Mouse (Mus musculus) liver, embryonic 14.5 days (tissue): ENCODE results near the gene Kank3. TPM values are rescaled to one million over a fixed set of nuclear protein-coding genes. Genes with fewer than 3 reads are reported as not detected.
A peak's percentile ranks its signal among the peaks of the same experiment; 100 is the strongest.

ENCODE experiments used
- ATAC-seq: fragments of 200-750 bp; cut with Nextera tagmentation; 2 replicates; pipeline ENCODE4 v1.8.0; 2017; ENCODE audit warnings: moderate number of reproducible peaks, mild to moderate bottlenecking, moderate library complexity; ENCODE audit not compliant: insufficient read depth
- DNase-seq, 3 experiments: peaks; one replicate each; pipeline ENCODE4 v3.0.0-alpha.2; 2012 to 2013; ENCODE audit warnings: low read depth in 3 of 3, low spot score in 3 of 3
- H3K27ac ChIP-seq: fragments of 300-500 bp; sonication (generic); 2 replicates; pipeline ENCODE4 v1.5.1; 2014; ENCODE audit warnings: moderate library complexity, mild to moderate bottlenecking, control low read depth, inconsistent platforms
- H3K27me3 ChIP-seq: fragments of 300-500 bp; sonication (generic); 2 replicates; pipeline ENCODE4 v1.6.1; 2014; ENCODE audit warnings: mild to moderate bottlenecking, low read length, moderate library complexity; ENCODE audit not compliant: control insufficient read depth, insufficient read depth
- H3K36me3 ChIP-seq: fragments of 300-500 bp; sonication (generic); replicated peaks from 2 replicates; pipeline ENCODE4 v1.6.1; 2014; ENCODE audit warnings: low read depth; ENCODE audit not compliant: control insufficient read depth, insufficient read depth
- H3K4me1 ChIP-seq, 2 experiments: fragments of 200-500 bp in 1 of 2; fragments of 300-500 bp in 1 of 2; sonication (generic) in 1 of 2; replicated peaks; 2 replicates each; pipeline ENCODE4 v1.6.1; 2012 to 2014; ENCODE audit warnings: antibody characterized with exemption in 1 of 2, inconsistent platforms in 1 of 2, low read length in 1 of 2; ENCODE audit not compliant: control insufficient read depth in 2 of 2, insufficient read depth in 2 of 2
- H3K4me2 ChIP-seq: fragments of 300-500 bp; sonication (generic); 2 replicates; pipeline ENCODE4 v1.6.1; 2014; ENCODE audit warnings: low read depth, mild to moderate bottlenecking, control low read depth, moderate library complexity
- H3K4me3 ChIP-seq, 2 experiments: fragments of 200-500 bp in 1 of 2; fragments of 300-500 bp in 1 of 2; sonication (generic) in 1 of 2; 2 replicates each; pipeline ENCODE4 v1.5.1; 2012 to 2014; ENCODE audit warnings: low read depth in 2 of 2, low read length in 2 of 2, mild to moderate bottlenecking in 2 of 2, control low read depth in 1 of 2, inconsistent platforms in 1 of 2, moderate library complexity in 1 of 2; ENCODE audit not compliant: insufficient read depth in 1 of 2
- H3K9ac ChIP-seq: fragments of 300-500 bp; sonication (generic); replicated peaks from 2 replicates; pipeline ENCODE4 v1.6.1; 2014; ENCODE audit warnings: mild to moderate bottlenecking, control low read depth, moderate library complexity
- H3K9me3 ChIP-seq: fragments of 300-500 bp; sonication (generic); 2 replicates; pipeline ENCODE4 v1.6.1; 2016; ENCODE audit warnings: low read length, mixed read lengths; ENCODE audit not compliant: control insufficient read depth
- CTCF ChIP-seq: IDR thresholded peaks from 2 replicates; pipeline ENCODE4 v1.5.1; 2016; ENCODE audit warnings: antibody characterized with exemption, low read depth, control low read depth
- EP300 ChIP-seq: IDR thresholded peaks from 2 replicates; pipeline ENCODE4 v1.6.1; 2016; ENCODE audit warnings: antibody characterized with exemption, low read depth
- WGBS: fragments of 180-500 bp; shearing (Covaris S2); extraction: QIAGEN DNeasy Blood & Tissue Kit; methylation state at CpG from one replicate; pipeline ENCODE4 v1.1.7; 2014; ENCODE audit not compliant: insufficient replicate concordance; 5-methylcytosine and 5-hydroxymethylcytosine counted together
- polyA plus RNA-seq, 2 experiments: library from polyadenylated mRNA; depleted of rRNA in 1 of 2; stranded (reverse) in 1 of 2; unstranded in 1 of 2; fragments of >200 nt; fragmentation: Nextera tagmentation in 1 of 2; extraction: Ambion mirVana in 1 of 2; gene quantifications; 2 replicates each; pipeline versions ENCODE4 v1.2.1 to v1.2.3; 2012 to 2014

The Kank3 gene
- polyA plus RNA-seq, 2 experiments, result 7.3 to 7.6 TPM

- DNase-seq (no peak), ATAC-seq (no peak)
- Histone ChIP-seq H3K4me3 (no peak overlapping the region), H3K4me2 (no peak overlapping the region), H3K9ac (no peak overlapping the region), H3K4me1 (peaks cover 0 to 7% of the 10 kb centered on the region in 2 experiments; a peak in 1 of 4 replicates), H3K36me3 (no peaks in the 10 kb centered on the region), H3K27me3 (no peaks in the 10 kb centered on the region), H3K27ac (no peak overlapping the region), H3K9me3 (no peaks in the 10 kb centered on the region)
- TF ChIP-seq EP300 (no peak), CTCF (no peak)
- 57% methylated on average over 8 of the region's 8 CpGs for WGBS
These were observed 37.8 kb downstream of the Kank3 start for GRCm38 (mm10) chr17:33848139-33848538.

GRCm38 (mm10) chr17:33851331-33851730 is 41.0 kb downstream of the Kank3 start:
- Histone ChIP-seq H3K4me3 (no peak overlapping the region), H3K9ac (no peak overlapping the region), H3K27ac (no peak overlapping the region), H3K9me3 (no peaks in the 10 kb centered on the region), H3K4me2 (no peak overlapping the region), H3K4me1 (peaks cover 0 to 4% of the 10 kb centered on the region in 2 experiments; a peak in 1 of 4 replicates), H3K36me3 (no peaks in the 10 kb centered on the region), H3K27me3 (no peaks in the 10 kb centered on the region)
- TF ChIP-seq CTCF (no peak), EP300 (no peak)
- ATAC-seq, result peak; percentile 50; the same call in 1 of the 2 replicates
- 28% methylated on average over 1 of the region's 1 CpGs for WGBS
- DNase-seq, result no peak

GRCm38 (mm10) chr17:33857816-33858215 is 47.5 kb downstream of the Kank3 start:
- Histone ChIP-seq H3K9ac (no peak overlapping the region), H3K9me3 (no peaks in the 10 kb centered on the region), H3K4me1 (no peaks in the 10 kb centered on the region), H3K36me3 (no peaks in the 10 kb centered on the region), H3K4me3 (no peak overlapping the region), H3K4me2 (no peak overlapping the region), H3K27ac (no peak overlapping the region), H3K27me3 (no peaks in the 10 kb centered on the region)
- DNase-seq, result no peak
- WGBS, result 69% methylated on average over 4 of the region's 4 CpGs
- no peak for ATAC-seq
- TF ChIP-seq EP300 (no peak), CTCF (no peak)

GRCm38 (mm10) chr17:33865330-33866030 is 55.2 kb downstream of the Kank3 start:
- H3K4me2 ChIP-seq, result no peak overlapping the region; the same call in 1 of the 2 replicates
- ATAC-seq, result no peak

More at GRCm38 (mm10) chr17:33865330-33866030, 55.2 kb downstream of the Kank3 start:
- Histone ChIP-seq H3K4me3 (no peak overlapping the region; a peak in 1 of 4 replicates), H3K27ac (no peak overlapping the region), H3K27me3 (no peaks in the 10 kb centered on the region), H3K9me3 (no peaks in the 10 kb centered on the region), H3K4me1 (peaks cover 0 to 5% of the 10 kb centered on the region in 2 experiments; a peak in 1 of 4 replicates), H3K9ac (no peak overlapping the region), H3K36me3 (no peaks in the 10 kb centered on the region)
- WGBS, result 13% methylated on average over 9 of the region's 9 CpGs
- no peak for TF ChIP-seq EP300
- TF ChIP-seq CTCF, result peak; percentile 86
- DNase-seq, result peak; percentile 60 to 72 (median 61)

Other genes starting within 250 kb of the Kank3 start
- 22.7 and 28.9 TPM in 2 replicates for gene Zfp414, start 181.4 kb upstream of the Kank3 start, polyA plus RNA-seq (2012; rRNA removed)
- gene Zfp414, start 181.4 kb upstream of the Kank3 start, polyA plus RNA-seq (2014; fragmentation: Nextera tagmentation; extraction: Ambion mirVana), result 24.6 and 26.5 TPM in 2 replicates
- 1.1 and 1.6 TPM in 2 replicates for gene Pram1, start 172.5 kb upstream of the Kank3 start, polyA plus RNA-seq (2012; rRNA removed)
- gene Pram1, start 172.5 kb upstream of the Kank3 start, polyA plus RNA-seq (2014; fragmentation: Nextera tagmentation; extraction: Ambion mirVana), result 1.6 and 2.8 TPM in 2 replicates
- gene Hnrnpm, start 123.7 kb upstream of the Kank3 start, polyA plus RNA-seq (2012; rRNA removed), result 101 and 136 TPM in 2 replicates
- gene Hnrnpm, start 123.7 kb upstream of the Kank3 start, polyA plus RNA-seq (2014; fragmentation: Nextera tagmentation; extraction: Ambion mirVana), result 143 and 164 TPM in 2 replicates
- 162 and 167 TPM in 2 replicates for gene March2, start 91.8 kb upstream of the Kank3 start, polyA plus RNA-seq (2012; rRNA removed)
- gene March2, start 91.8 kb upstream of the Kank3 start, polyA plus RNA-seq (2014; fragmentation: Nextera tagmentation; extraction: Ambion mirVana), result 235 and 236 TPM in 2 replicates
- gene Rab11b, start 50.0 kb upstream of the Kank3 start, polyA plus RNA-seq (2012; rRNA removed), result 91.1 and 101 TPM in 2 replicates
- 62.6 and 74.3 TPM in 2 replicates for gene Rab11b, start 50.0 kb upstream of the Kank3 start, polyA plus RNA-seq (2014; fragmentation: Nextera tagmentation; extraction: Ambion mirVana)
- 6.1 and 6.3 TPM in 2 replicates for gene Angptl4, start 28.7 kb upstream of the Kank3 start, polyA plus RNA-seq (2012; rRNA removed)
- gene Angptl4, start 28.7 kb upstream of the Kank3 start, polyA plus RNA-seq (2014; fragmentation: Nextera tagmentation; extraction: Ambion mirVana), result 12.8 and 15.2 TPM in 2 replicates
- 593 and 901 TPM in 2 replicates for gene Rps28, start 14.0 kb downstream of the Kank3 start, polyA plus RNA-seq (2012; rRNA removed)
- gene Rps28, start 14.0 kb downstream of the Kank3 start, polyA plus RNA-seq (2014; fragmentation: Nextera tagmentation; extraction: Ambion mirVana), result 693 and 702 TPM in 2 replicates
- gene Ndufa7, start 14.1 kb downstream of the Kank3 start, polyA plus RNA-seq (2012; rRNA removed), result 146 and 149 TPM in 2 replicates
- 271 and 282 TPM in 2 replicates for gene Ndufa7, start 14.1 kb downstream of the Kank3 start, polyA plus RNA-seq (2014; fragmentation: Nextera tagmentation; extraction: Ambion mirVana)
- 5.2 and 6.7 TPM in 2 replicates for gene Cd320, start 32.6 kb downstream of the Kank3 start, polyA plus RNA-seq (2012; rRNA removed)
- gene Cd320, start 32.6 kb downstream of the Kank3 start, polyA plus RNA-seq (2014; fragmentation: Nextera tagmentation; extraction: Ambion mirVana), result 16.1 and 16.9 TPM in 2 replicates
- not detected in 2 replicates for gene Gm7029, start 63.3 kb downstream of the Kank3 start, polyA plus RNA-seq (2012; rRNA removed)
- not detected in 2 replicates for gene Gm7029, start 63.3 kb downstream of the Kank3 start, polyA plus RNA-seq (2014; fragmentation: Nextera tagmentation; extraction: Ambion mirVana)
- gene Kifc1, start 80.1 kb downstream of the Kank3 start, polyA plus RNA-seq (2012; rRNA removed), result 37.2 and 40.8 TPM in 2 replicates
- gene Kifc1, start 80.1 kb downstream of the Kank3 start, polyA plus RNA-seq (2014; fragmentation: Nextera tagmentation; extraction: Ambion mirVana), result 7.2 and 7.9 TPM in 2 replicates
- gene Platr17, start 94.6 kb downstream of the Kank3 start, polyA plus RNA-seq (2012; rRNA removed), result 0.36 and 0.44 TPM in 2 replicates
- 0.20 and 0.29 TPM in 2 replicates for gene Platr17, start 94.6 kb downstream of the Kank3 start, polyA plus RNA-seq (2014; fragmentation: Nextera tagmentation; extraction: Ambion mirVana)
- 11.1 and 14.7 TPM in 2 replicates for gene Daxx, start 98.9 kb downstream of the Kank3 start, polyA plus RNA-seq (2012; rRNA removed)
- 14.8 and 15.3 TPM in 2 replicates for gene Daxx, start 98.9 kb downstream of the Kank3 start, polyA plus RNA-seq (2014; fragmentation: Nextera tagmentation; extraction: Ambion mirVana)
- gene Tapbp, start 105.4 kb downstream of the Kank3 start, polyA plus RNA-seq (2012; rRNA removed), result 10.4 and 10.6 TPM in 2 replicates
- gene Tapbp, start 105.4 kb downstream of the Kank3 start, polyA plus RNA-seq (2014; fragmentation: Nextera tagmentation; extraction: Ambion mirVana), result 24.0 and 28.7 TPM in 2 replicates
- 10.6 and 12.1 TPM in 2 replicates for gene Zbtb22, start 105.4 kb downstream of the Kank3 start, polyA plus RNA-seq (2012; rRNA removed)
- 4.7 and 4.8 TPM in 2 replicates for gene Zbtb22, start 105.4 kb downstream of the Kank3 start, polyA plus RNA-seq (2014; fragmentation: Nextera tagmentation; extraction: Ambion mirVana)
- gene Rgl2, start 119.0 kb downstream of the Kank3 start, polyA plus RNA-seq (2012; rRNA removed), result 17.0 and 19.6 TPM in 2 replicates
- gene Rgl2, start 119.0 kb downstream of the Kank3 start, polyA plus RNA-seq (2014; fragmentation: Nextera tagmentation; extraction: Ambion mirVana), result 4.9 and 5.9 TPM in 2 replicates
- gene Pfdn6, start 129.8 kb downstream of the Kank3 start, polyA plus RNA-seq (2012; rRNA removed), result 36.8 and 62.4 TPM in 2 replicates
- gene Pfdn6, start 129.8 kb downstream of the Kank3 start, polyA plus RNA-seq (2014; fragmentation: Nextera tagmentation; extraction: Ambion mirVana), result 103 TPM in 2 replicates
- gene Wdr46, start 130.1 kb downstream of the Kank3 start, polyA plus RNA-seq (2012; rRNA removed), result 17.3 and 18.9 TPM in 2 replicates
- gene Wdr46, start 130.1 kb downstream of the Kank3 start, polyA plus RNA-seq (2014; fragmentation: Nextera tagmentation; extraction: Ambion mirVana), result 8.0 and 11.6 TPM in 2 replicates
- 1.1 and 1.3 TPM in 2 replicates for gene B3galt4, start 141.0 kb downstream of the Kank3 start, polyA plus RNA-seq (2012; rRNA removed)
- 1.1 and 1.8 TPM in 2 replicates for gene B3galt4, start 141.0 kb downstream of the Kank3 start, polyA plus RNA-seq (2014; fragmentation: Nextera tagmentation; extraction: Ambion mirVana)
- gene Vps52, start 145.3 kb downstream of the Kank3 start, polyA plus RNA-seq (2012; rRNA removed), result 17.4 and 18.7 TPM in 2 replicates
- 15.2 and 18.4 TPM in 2 replicates for gene Vps52, start 145.3 kb downstream of the Kank3 start, polyA plus RNA-seq (2014; fragmentation: Nextera tagmentation; extraction: Ambion mirVana)
- gene Rps18, start 145.5 kb downstream of the Kank3 start, polyA plus RNA-seq (2012; rRNA removed), result 829 and 1,098 TPM in 2 replicates
- 1,411 and 1,430 TPM in 2 replicates for gene Rps18, start 145.5 kb downstream of the Kank3 start, polyA plus RNA-seq (2014; fragmentation: Nextera tagmentation; extraction: Ambion mirVana)
- 124 and 137 TPM in 2 replicates for gene H2-K1, start 189.8 kb downstream of the Kank3 start, polyA plus RNA-seq (2012; rRNA removed)
- 107 and 108 TPM in 2 replicates for gene H2-K1, start 189.8 kb downstream of the Kank3 start, polyA plus RNA-seq (2014; fragmentation: Nextera tagmentation; extraction: Ambion mirVana)
- 7.6 and 9.7 TPM in 2 replicates for gene Ring1, start 214.2 kb downstream of the Kank3 start, polyA plus RNA-seq (2012; rRNA removed)
- gene Ring1, start 214.2 kb downstream of the Kank3 start, polyA plus RNA-seq (2014; fragmentation: Nextera tagmentation; extraction: Ambion mirVana), result 1.2 and 1.7 TPM in 2 replicates
- gene H2-Ke6, start 217.5 kb downstream of the Kank3 start, polyA plus RNA-seq (2012; rRNA removed), result 30.6 and 32.8 TPM in 2 replicates
- gene H2-Ke6, start 217.5 kb downstream of the Kank3 start, polyA plus RNA-seq (2014; fragmentation: Nextera tagmentation; extraction: Ambion mirVana), result 22.3 and 24.9 TPM in 2 replicates
- 27.0 and 28.1 TPM in 2 replicates for gene Slc39a7, start 221.2 kb downstream of the Kank3 start, polyA plus RNA-seq (2012; rRNA removed)
- gene Slc39a7, start 221.2 kb downstream of the Kank3 start, polyA plus RNA-seq (2014; fragmentation: Nextera tagmentation; extraction: Ambion mirVana), result 25.1 and 26.5 TPM in 2 replicates
- 15.2 and 16.5 TPM in 2 replicates for gene Rxrb, start 221.3 kb downstream of the Kank3 start, polyA plus RNA-seq (2012; rRNA removed)
- 6.0 and 7.2 TPM in 2 replicates for gene Rxrb, start 221.3 kb downstream of the Kank3 start, polyA plus RNA-seq (2014; fragmentation: Nextera tagmentation; extraction: Ambion mirVana)
- gene Col11a2, start 228.9 kb downstream of the Kank3 start, polyA plus RNA-seq (2012; rRNA removed), result 0.22 and 0.55 TPM in 2 replicates
- gene Col11a2, start 228.9 kb downstream of the Kank3 start, polyA plus RNA-seq (2014; fragmentation: Nextera tagmentation; extraction: Ambion mirVana), result 0.06 and 0.20 TPM in 2 replicates